21 mouse cellular contexts compared by ENCODE assay signal in genomic region chr3:152468032-152468431, GRCm38 (mm10).
"Had no signal": no experiment of that assay in that cellular context is flagged by ENCODE, and none has a peak within 500 bp of the region (broad histone marks: within the 10 kb centered on the region; RNA-seq: fewer than 3 reads in every experiment).

No protein-coding gene starts in this region.

- H3K4me3 ChIP-seq: gastrocnemius, adult 2 months; heart, embryonic 12.5 days; intestine, embryonic 15.5 days; layer of hippocampus, adult 2 months; left cerebral cortex, adult 2 months; limb, embryonic 10.5 days; limb, embryonic 12.5 days; liver, embryonic 13.5 days; liver, embryonic 15.5 days had no signal

- H3K4me1 ChIP-seq: liver, embryonic 15.5 days had no signal

- H3K4me2 ChIP-seq: heart, embryonic 12.5 days; hindbrain, embryonic 14.5 days; intestine, embryonic 15.5 days; limb, embryonic 12.5 days; liver, embryonic 11.5 days; liver, embryonic 13.5 days; liver, embryonic 15.5 days had no signal

- H3K36me3 ChIP-seq: heart, embryonic 12.5 days; intestine, embryonic 15.5 days; liver, embryonic 13.5 days; liver, embryonic 15.5 days had no signal

- H3K27me3 ChIP-seq: heart, embryonic 12.5 days; intestine, embryonic 15.5 days; limb, embryonic 12.5 days; liver, embryonic 13.5 days; liver, embryonic 15.5 days had no signal

- H3K9me3 ChIP-seq: heart, embryonic 12.5 days; intestine, embryonic 15.5 days; limb, embryonic 10.5 days; limb, embryonic 12.5 days; liver, embryonic 13.5 days; liver, embryonic 15.5 days had no signal

- H3K27ac ChIP-seq: hindbrain, embryonic 14.5 days; intestine, embryonic 15.5 days; layer of hippocampus, adult 2 months; left cerebral cortex, adult 2 months; limb, embryonic 10.5 days; liver, embryonic 13.5 days; liver, embryonic 15.5 days had no signal

- DNase-seq: gastrocnemius, adult 2 months; gastrocnemius, postnatal 10 days; gastrocnemius, postnatal 25 days; heart, postnatal 36 days; kidney, adult 18-20 months; kidney, adult 8-10 months; kidney, postnatal 10 days; kidney, postnatal 25 days; liver; liver, embryonic 13.5 days had no signal

- ATAC-seq: hindbrain, embryonic 16.5 days; intestine, embryonic 15.5 days; intestine, postnatal 0 days had no signal

- H3K9ac ChIP-seq: heart, embryonic 12.5 days; hindbrain, embryonic 14.5 days; intestine, embryonic 15.5 days; limb, embryonic 12.5 days; liver, embryonic 13.5 days; liver, embryonic 15.5 days had no signal
